In genomic region chr19:8887585-8888463, GRCm38 (mm10) we compare ENCODE assay signal across 9 mouse cellular contexts. TPM values are rescaled to one million over a fixed set of nuclear protein-coding genes. Genes with fewer than 3 reads are reported as not detected.
A peak's percentile ranks its signal among the peaks of the same experiment; 100 is the strongest.
DNase-seq lines count a peak whose midpoint lies in the region; ATAC-seq and TF ChIP-seq lines count a peak whose summit lies in the region.
"Had no signal": no experiment of that assay in that cellular context is flagged by ENCODE, and none has a peak within 500 bp of the region (broad histone marks: within the 10 kb centered on the region; RNA-seq: fewer than 3 reads in every experiment).

No protein-coding gene starts in this region.

- H3K9me3 ChIP-seq in lung, postnatal 0 days (ENCODE audit: low read length): no peaks in the 10 kb centered on the region
- no peaks in the 10 kb centered on the region for H3K9me3 ChIP-seq in embryonic facial prominence, embryonic 12.5 days
- H3K9me3 ChIP-seq in limb, embryonic 12.5 days: no peaks in the 10 kb centered on the region

- H3K9ac ChIP-seq in lung, postnatal 0 days (replicated peaks; ENCODE audit: low read depth): peak overlapping the region; percentile 77
- H3K9ac ChIP-seq in embryonic facial prominence, embryonic 12.5 days: peak overlapping the region; percentile 85
- H3K9ac ChIP-seq in limb, embryonic 12.5 days (replicated peaks): peak overlapping the region; percentile 89

- no peak for TF ChIP-seq CTCF in lung, postnatal 0 days (IDR thresholded peaks at IDR 0.05)
- TF ChIP-seq CTCF in small intestine, adult 2 months (IDR thresholded peaks at IDR 0.05; ENCODE audit: extremely low read depth, insufficient read length, insufficient replicate concordance, low read depth, low read length): no peak

- peak overlapping the region; percentile 83 for H3K27ac ChIP-seq in lung, postnatal 0 days (ENCODE audit: low read length)
- H3K27ac ChIP-seq in embryonic facial prominence, embryonic 12.5 days: peak overlapping the region; percentile 85
- peak overlapping the region; percentile 93 for H3K27ac ChIP-seq in limb, embryonic 12.5 days
- peak overlapping the region; percentile 35 for H3K27ac ChIP-seq in small intestine, adult 2 months (ENCODE audit: insufficient read depth, low read depth, low read length)

- H3K4me2 ChIP-seq in lung, postnatal 0 days (replicated peaks; ENCODE audit: low read depth, low read length): peak overlapping the region; percentile 73
- H3K4me2 ChIP-seq in embryonic facial prominence, embryonic 12.5 days (replicated peaks): peak overlapping the region; percentile 81
- peak overlapping the region; percentile 77 for H3K4me2 ChIP-seq in limb, embryonic 12.5 days

- peak overlapping the region; percentile 67 for H3K4me3 ChIP-seq in lung, postnatal 0 days (ENCODE audit: low read depth, low read length)
- H3K4me3 ChIP-seq in embryonic facial prominence, embryonic 12.5 days: peak overlapping the region; percentile 69
- H3K4me3 ChIP-seq in limb, embryonic 12.5 days (replicated peaks): peak overlapping the region; percentile 71
- peak overlapping the region; percentile 86 for H3K4me3 ChIP-seq in small intestine, adult 2 months (ENCODE audit: low read depth, low read length)

- no peaks in the 10 kb centered on the region for H3K27me3 ChIP-seq in lung, postnatal 0 days (replicated peaks; ENCODE audit: insufficient read depth, low read length)
- no peaks in the 10 kb centered on the region for H3K27me3 ChIP-seq in embryonic facial prominence, embryonic 12.5 days
- no peaks in the 10 kb centered on the region for H3K27me3 ChIP-seq in limb, embryonic 12.5 days
- H3K27me3 ChIP-seq in small intestine, adult 2 months (ENCODE audit: control insufficient read depth, insufficient read depth, low read length): no peaks in the 10 kb centered on the region

- TF ChIP-seq POLR2A in small intestine, adult 2 months (IDR thresholded peaks at IDR 0.05; ENCODE audit: low read depth, low read length): no peak

- no peak for ATAC-seq in lung, postnatal 0 days
- no peak for ATAC-seq in embryonic facial prominence, embryonic 12.5 days (ENCODE audit: insufficient number of reproducible peaks, insufficient read depth, low FRiP score, low TSS enrichment)
- no peak for ATAC-seq in limb, embryonic 12.5 days (ENCODE audit: insufficient number of reproducible peaks, insufficient read depth, low FRiP score, low TSS enrichment, low read depth)

- H3K36me3 ChIP-seq in lung, postnatal 0 days (ENCODE audit: insufficient read depth, low read length): no peaks in the 10 kb centered on the region
- peaks cover 14% of the 10 kb centered on the region for H3K36me3 ChIP-seq in embryonic facial prominence, embryonic 12.5 days
- peaks cover 15% of the 10 kb centered on the region for H3K36me3 ChIP-seq in limb, embryonic 12.5 days
- peaks cover 5% of the 10 kb centered on the region; the same call in 1 of the 2 replicates for H3K36me3 ChIP-seq in small intestine, adult 2 months (ENCODE audit: control insufficient read depth, insufficient read depth, low read length)

- DNase-seq in lung, postnatal 0 days (ENCODE audit: low spot score): no peak
- no peak for DNase-seq in lung, adult 18-20 months
- DNase-seq in cerebellum, adult 18-20 months: no peak
- DNase-seq in thymus, postnatal 14 days: no peak
- DNase-seq in adrenal gland, postnatal 25 days: no peak

- H3K4me1 ChIP-seq in lung, postnatal 0 days (ENCODE audit: insufficient read depth, low read depth, low read length): peaks cover 6% of the 10 kb centered on the region; the same call in 1 of the 2 replicates
- peaks cover 10% of the 10 kb centered on the region; the same call in 1 of the 2 replicates for H3K4me1 ChIP-seq in embryonic facial prominence, embryonic 12.5 days
- peaks cover 8% of the 10 kb centered on the region for H3K4me1 ChIP-seq in limb, embryonic 12.5 days (replicated peaks)
- no peaks in the 10 kb centered on the region; the same call in 1 of the 2 replicates for H3K4me1 ChIP-seq in small intestine, adult 2 months (ENCODE audit: control insufficient read depth, insufficient read depth, insufficient read length, low read length)

- TF ChIP-seq EP300 in lung, postnatal 0 days (IDR thresholded peaks at IDR 0.05): no peak

- 13% methylated on average over 19 of the region's 19 CpGs for WGBS in lung, postnatal 0 days
- WGBS in embryonic facial prominence, embryonic 12.5 days: 17% methylated on average over 19 of the region's 19 CpGs
- 15% methylated on average over 19 of the region's 19 CpGs for WGBS in limb, embryonic 12.5 days
- WGBS in small intestine, adult 2 months: 12% methylated on average over 19 of the region's 19 CpGs

RNA-seq across cellular contexts. Expression of gene 1810009A15Rik, which starts 0.8 kb away (rescaled TPM):
- polyA plus RNA-seq in lung, postnatal 0 days (2015; fragmentation: Nextera tagmentation; extraction: Ambion mirVana): 44.4 and 45.3 TPM in 2 replicates
- polyA plus RNA-seq in embryonic facial prominence, embryonic 12.5 days (2016; fragmentation: Nextera tagmentation; extraction: Ambion mirVana): 98.0 and 107 TPM in 2 replicates
- polyA plus RNA-seq in limb, embryonic 12.5 days (2016; fragmentation: Nextera tagmentation; extraction: Ambion mirVana): 112 and 114 TPM in 2 replicates
- polyA plus RNA-seq in small intestine, adult 2 months (2012; rRNA removed): 9.5 and 11.4 TPM in 2 replicates
- 48.8 and 57.4 TPM in 2 replicates for total RNA-seq in adrenal gland, postnatal 25 days (2021)

RNA-seq across cellular contexts. Expression of gene Gm49416, which starts 0.9 kb away (rescaled TPM):
- not detected in 2 replicates for polyA plus RNA-seq in lung, postnatal 0 days (2015; fragmentation: Nextera tagmentation; extraction: Ambion mirVana)
- polyA plus RNA-seq in embryonic facial prominence, embryonic 12.5 days (2016; fragmentation: Nextera tagmentation; extraction: Ambion mirVana): not detected in 2 replicates
- not detected in 2 replicates for polyA plus RNA-seq in limb, embryonic 12.5 days (2016; fragmentation: Nextera tagmentation; extraction: Ambion mirVana)
- polyA plus RNA-seq in small intestine, adult 2 months (2012; rRNA removed): not detected in 2 replicates
- not detected in 2 replicates for total RNA-seq in adrenal gland, postnatal 25 days (2021)

RNA-seq across cellular contexts. Expression of gene Gm49403, which starts 4.1 kb away (rescaled TPM):
- polyA plus RNA-seq in lung, postnatal 0 days (2015; fragmentation: Nextera tagmentation; extraction: Ambion mirVana): not detected in 2 replicates
- not detected in 2 replicates for polyA plus RNA-seq in embryonic facial prominence, embryonic 12.5 days (2016; fragmentation: Nextera tagmentation; extraction: Ambion mirVana)
- polyA plus RNA-seq in limb, embryonic 12.5 days (2016; fragmentation: Nextera tagmentation; extraction: Ambion mirVana): not detected in 2 replicates
- not detected in 2 replicates for polyA plus RNA-seq in small intestine, adult 2 months (2012; rRNA removed)
- not detected in 2 replicates for total RNA-seq in adrenal gland, postnatal 25 days (2021)
- total RNA-seq: gastrocnemius, adult 8-10 months had no signal

RNA-seq across cellular contexts. Expression of gene Lbhd1, which starts 4.3 kb away (rescaled TPM):
- polyA plus RNA-seq in lung, postnatal 0 days (2015; fragmentation: Nextera tagmentation; extraction: Ambion mirVana): 33.6 and 40.0 TPM in 2 replicates
- 82.3 and 88.4 TPM in 2 replicates for polyA plus RNA-seq in embryonic facial prominence, embryonic 12.5 days (2016; fragmentation: Nextera tagmentation; extraction: Ambion mirVana)
- 82.5 and 112 TPM in 2 replicates for polyA plus RNA-seq in limb, embryonic 12.5 days (2016; fragmentation: Nextera tagmentation; extraction: Ambion mirVana)
- 0.22 and 0.55 TPM in 2 replicates for polyA plus RNA-seq in small intestine, adult 2 months (2012; rRNA removed)
- total RNA-seq in adrenal gland, postnatal 25 days (2021): 5.9 and 23.7 TPM in 2 replicates

RNA-seq across cellular contexts. Expression of gene Ints5, which starts 5.0 kb away (rescaled TPM):
- polyA plus RNA-seq in lung, postnatal 0 days (2015; fragmentation: Nextera tagmentation; extraction: Ambion mirVana): 16.6 and 16.7 TPM in 2 replicates
- polyA plus RNA-seq in embryonic facial prominence, embryonic 12.5 days (2016; fragmentation: Nextera tagmentation; extraction: Ambion mirVana): 50.4 and 51.5 TPM in 2 replicates
- polyA plus RNA-seq in limb, embryonic 12.5 days (2016; fragmentation: Nextera tagmentation; extraction: Ambion mirVana): 48.9 and 51.3 TPM in 2 replicates
- polyA plus RNA-seq in small intestine, adult 2 months (2012; rRNA removed): 13.2 and 19.5 TPM in 2 replicates
- total RNA-seq in adrenal gland, postnatal 25 days (2021): 23.5 and 26.7 TPM in 2 replicates

Comparison
In these comparisons a context has a peak if more than half of its experiments do, and no peak if none do; other contexts are left out.
1. H3K27ac ChIP-seq: peak in every context shown above with its lines; median percentile 93 in limb, embryonic 12.5 days; 85 in embryonic facial prominence, embryonic 12.5 days; 83 in lung, postnatal 0 days; 35 in small intestine, adult 2 months.